Mouse (Mus musculus) cerebellum, postnatal 25 days (tissue): ENCODE measurements around the gene Wif1.
A peak's percentile ranks its signal among the peaks of the same experiment; 100 is the strongest.

ENCODE experiments used
- DNase-seq, 2 experiments: peaks; one replicate each; pipeline ENCODE4 v3.0.0; 2021; ENCODE audit warnings: mixed read lengths in 2 of 2

Wif1 gene

GRCm38 (mm10) chr10:121080500-121080899, 46.7 kb downstream of the Wif1 start:
- no peak for DNase-seq

- DNase-seq: peak; percentile 8 to 16
These were observed 49.1 kb downstream of the Wif1 start for GRCm38 (mm10) chr10:121082881-121083280.

- no peak for DNase-seq
These were observed 49.8 kb downstream of the Wif1 start for GRCm38 (mm10) chr10:121083512-121083911.

- DNase-seq: no peak
These were observed 54.9 kb downstream of the Wif1 start for GRCm38 (mm10) chr10:121088679-121089078.

GRCm38 (mm10) chr10:121089312-121089711, 55.6 kb downstream of the Wif1 start:
- no peak for DNase-seq

- DNase-seq: no peak
These were observed 56.2 kb downstream of the Wif1 start for GRCm38 (mm10) chr10:121090006-121090405.

- DNase-seq: no peak
These were observed 62.2 kb downstream of the Wif1 start for GRCm38 (mm10) chr10:121095948-121096347.

- DNase-seq: peak in 1 of 2 experiments; percentile 5
These were observed 64.5 kb downstream of the Wif1 start for GRCm38 (mm10) chr10:121098263-121098662.

- no peak for DNase-seq
These were observed 65.9 kb downstream of the Wif1 start for GRCm38 (mm10) chr10:121099658-121100057.

- no peak for DNase-seq
These were observed 82.4 kb downstream of the Wif1 start for GRCm38 (mm10) chr10:121116115-121116514.

- DNase-seq: no peak
These were observed 82.9 kb downstream of the Wif1 start for GRCm38 (mm10) chr10:121116636-121117035.

GRCm38 (mm10) chr10:121120751-121121150, 87.0 kb downstream of the Wif1 start:
- DNase-seq: no peak

GRCm38 (mm10) chr10:121124481-121124880, 90.7 kb downstream of the Wif1 start:
- peak; percentile 51 to 70 for DNase-seq

GRCm38 (mm10) chr10:121129000-121129925, 95.5 kb downstream of the Wif1 start:
- peak; percentile 35 to 62 for DNase-seq
